Mouse (Mus musculus): Measurements from ENCODE around the gene Bex4. TPM values are rescaled to one million over a fixed set of nuclear protein-coding genes. Genes with fewer than 3 reads are reported as not detected.

Gene Bex4
- polyA plus RNA-seq, 1 experiment: 0.96 TPM

DNA sequence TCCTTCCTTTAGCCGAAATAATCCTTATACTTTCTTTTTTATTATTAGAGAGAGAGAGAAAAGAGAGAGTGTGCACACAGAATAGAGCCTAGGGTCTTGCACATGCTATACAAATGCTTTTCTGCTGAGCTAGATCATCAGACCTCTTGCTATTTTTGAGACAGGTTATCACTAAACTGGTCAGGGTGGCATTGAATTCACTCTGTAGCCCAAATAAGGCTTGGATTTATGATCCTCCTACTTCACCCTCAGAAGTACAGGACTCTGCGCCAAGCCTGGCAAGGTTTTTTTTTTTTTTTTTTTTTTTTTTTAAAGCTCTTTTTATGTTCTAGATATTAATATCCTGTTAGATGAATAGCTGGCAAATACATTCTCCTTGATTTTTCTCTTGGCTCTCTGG, 4.9 kb downstream of the Bex4 start:
- TF ChIP-seq POLR2A (IDR thresholded peaks at IDR 0.05; ENCODE audit: low read depth, low read length) (no peak), CTCF (IDR thresholded peaks at IDR 0.05; ENCODE audit: extremely low read depth, insufficient read depth, insufficient read length, insufficient replicate concordance) (no peak)
- DNase-seq (ENCODE audit: low read depth in 1 of 2, low spot score in 2 of 2): no peak
- 85% methylated on average over 2 of the region's 2 CpGs for WGBS

DNA sequence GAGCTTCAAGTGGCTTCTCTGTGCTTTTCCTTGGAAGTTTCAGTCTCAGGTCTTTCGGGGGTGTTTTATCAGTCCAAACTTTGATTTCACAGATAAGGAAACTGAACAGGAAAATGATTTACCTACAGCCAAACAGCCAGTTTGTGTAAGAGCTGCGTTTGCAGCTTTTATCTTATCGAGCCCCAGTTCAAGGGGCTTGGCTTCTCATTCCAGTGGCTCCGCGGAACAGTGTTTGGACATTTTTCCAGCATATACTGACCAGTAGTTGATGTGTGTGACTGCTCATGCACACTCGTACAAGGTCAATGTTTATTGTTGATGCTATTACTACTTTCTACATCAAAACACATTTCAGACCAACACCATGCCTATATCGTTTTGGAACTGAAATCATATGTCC, 5.4 kb downstream of the Bex4 start:
- no peak for DNase-seq (ENCODE audit: low read depth in 1 of 2, low spot score in 2 of 2)
- H3K4me3 ChIP-seq (ENCODE audit: extremely low read depth, insufficient read depth, insufficient read length): no peak overlapping the region
- 74% methylated on average over 7 of the region's 7 CpGs for WGBS
- H3K27me3 ChIP-seq (ENCODE audit: control insufficient read depth, insufficient read depth, low read length): no peaks in the 10 kb centered on the region
- no peak overlapping the region for H3K27ac ChIP-seq (ENCODE audit: insufficient read depth, low read length)
- no peaks in the 10 kb centered on the region for H3K4me1 ChIP-seq (ENCODE audit: control insufficient read depth, insufficient read depth, insufficient read length)
- H3K36me3 ChIP-seq (ENCODE audit: control insufficient read depth, insufficient read depth, low read length): no peaks in the 10 kb centered on the region
- TF ChIP-seq CTCF (IDR thresholded peaks at IDR 0.05; ENCODE audit: extremely low read depth, insufficient read depth, insufficient read length, insufficient replicate concordance) (no peak), POLR2A (IDR thresholded peaks at IDR 0.05; ENCODE audit: low read depth, low read length) (no peak)

More for the DNA sequence above, 4.9 kb downstream of the Bex4 start:
- Histone ChIP-seq H3K4me3 (ENCODE audit: extremely low read depth, insufficient read depth, insufficient read length) (no peak overlapping the region), H3K4me1 (ENCODE audit: control insufficient read depth, insufficient read depth, insufficient read length) (no peaks in the 10 kb centered on the region), H3K36me3 (ENCODE audit: control insufficient read depth, insufficient read depth, low read length) (no peaks in the 10 kb centered on the region), H3K27ac (ENCODE audit: insufficient read depth, low read length) (no peak overlapping the region), H3K27me3 (ENCODE audit: control insufficient read depth, insufficient read depth, low read length) (no peaks in the 10 kb centered on the region)

DNA sequence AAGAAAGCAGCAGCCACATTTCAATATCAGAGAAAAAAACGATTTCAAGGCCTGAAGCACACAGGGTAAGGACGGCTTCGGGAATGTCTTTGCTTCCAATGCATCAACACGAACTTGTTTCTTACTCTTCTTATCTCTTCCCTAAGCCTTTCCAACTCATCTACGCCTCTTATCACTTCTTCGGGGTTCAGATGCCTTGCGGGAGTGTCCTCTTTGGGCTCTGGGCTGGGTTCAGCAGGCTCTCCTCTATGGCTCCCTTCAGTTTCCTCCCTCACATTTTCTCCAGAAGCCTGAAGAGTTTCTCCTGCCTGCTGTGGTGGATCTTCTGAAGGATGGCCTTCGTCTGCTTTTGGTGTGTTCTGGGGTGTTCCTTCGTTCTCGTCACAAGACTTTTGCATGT, 31.8 kb downstream of the Bex4 start:
- no peaks in the 10 kb centered on the region for H3K36me3 ChIP-seq (ENCODE audit: control insufficient read depth, insufficient read depth, low read length)
- TF ChIP-seq CTCF (IDR thresholded peaks at IDR 0.05; ENCODE audit: extremely low read depth, insufficient read depth, insufficient read length, insufficient replicate concordance): no peak
- H3K4me1 ChIP-seq (ENCODE audit: control insufficient read depth, insufficient read depth, insufficient read length): no peaks in the 10 kb centered on the region
- 82% methylated on average over 10 of the region's 10 CpGs for WGBS
- H3K27me3 ChIP-seq (ENCODE audit: control insufficient read depth, insufficient read depth, low read length): no peaks in the 10 kb centered on the region
- H3K4me3 ChIP-seq (ENCODE audit: extremely low read depth, insufficient read depth, insufficient read length): no peak overlapping the region
- no peak for DNase-seq (ENCODE audit: low read depth in 1 of 2, low spot score in 2 of 2)
- H3K27ac ChIP-seq (ENCODE audit: insufficient read depth, low read length): no peak overlapping the region

DNA sequence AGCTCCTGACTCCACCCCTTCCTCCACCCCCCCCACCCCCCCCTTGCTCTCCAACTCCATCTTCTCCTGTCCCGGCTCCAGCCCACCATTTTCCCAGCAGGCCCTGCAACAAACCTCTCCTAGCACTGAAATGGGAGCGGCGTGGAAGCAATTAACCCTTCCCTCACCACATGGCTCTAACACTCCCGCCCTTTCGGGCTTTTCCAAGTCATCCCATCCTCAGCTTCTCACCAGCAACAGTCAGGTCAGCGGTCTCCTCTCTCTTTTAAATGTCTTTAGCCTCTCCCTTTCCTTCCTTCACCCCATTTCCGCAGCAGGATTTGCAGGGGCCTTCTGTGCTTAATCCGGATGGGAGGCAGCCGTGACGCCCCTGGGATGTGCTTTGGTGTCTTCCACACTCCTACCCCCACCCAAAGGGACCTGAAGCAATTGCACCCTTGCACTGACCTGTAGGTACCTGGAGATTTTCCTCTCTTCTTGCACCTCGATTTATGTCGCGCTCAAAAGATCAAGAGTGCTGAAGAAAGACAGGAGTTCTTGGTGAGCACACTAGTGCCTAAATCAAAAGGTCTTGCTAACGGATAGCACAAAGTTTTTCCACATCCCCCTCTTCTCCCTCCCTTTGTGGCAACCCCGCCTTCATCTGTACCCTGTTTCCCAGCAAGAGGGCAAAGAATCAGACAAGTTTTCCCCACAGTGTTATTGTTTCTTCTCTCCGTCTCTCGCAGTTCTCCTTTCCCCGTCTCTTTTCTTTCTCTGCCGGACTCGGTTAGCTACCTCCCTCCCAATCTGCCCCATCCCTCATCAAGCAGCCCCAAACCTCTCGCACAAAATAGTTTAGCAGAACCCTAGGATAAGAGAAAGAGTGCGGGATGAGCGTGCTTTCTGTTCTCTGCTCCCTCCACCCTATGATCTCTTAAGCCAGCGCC, 32.7 kb downstream of the Bex4 start:
- no peaks in the 10 kb centered on the region for H3K4me1 ChIP-seq (ENCODE audit: control insufficient read depth, insufficient read depth, insufficient read length)
- H3K27ac ChIP-seq (ENCODE audit: insufficient read depth, low read length): 0 out of 2 replicates have a peak overlapping the region, but pooled peaks have one; percentile 8
- peak overlapping the region; percentile 52 for H3K4me3 ChIP-seq (ENCODE audit: extremely low read depth, insufficient read depth, insufficient read length)
- DNase-seq (ENCODE audit: low read depth in 1 of 2, low spot score in 2 of 2): no peak
- TF ChIP-seq POLR2A (IDR thresholded peaks at IDR 0.05; ENCODE audit: low read depth, low read length) (no peak), CTCF (IDR thresholded peaks at IDR 0.05; ENCODE audit: extremely low read depth, insufficient read depth, insufficient read length, insufficient replicate concordance) (no peak)
- H3K36me3 ChIP-seq (ENCODE audit: control insufficient read depth, insufficient read depth, low read length): no peaks in the 10 kb centered on the region
- no peaks in the 10 kb centered on the region for H3K27me3 ChIP-seq (ENCODE audit: control insufficient read depth, insufficient read depth, low read length)
- WGBS: 31% methylated on average over 24 of the region's 24 CpGs

DNA sequence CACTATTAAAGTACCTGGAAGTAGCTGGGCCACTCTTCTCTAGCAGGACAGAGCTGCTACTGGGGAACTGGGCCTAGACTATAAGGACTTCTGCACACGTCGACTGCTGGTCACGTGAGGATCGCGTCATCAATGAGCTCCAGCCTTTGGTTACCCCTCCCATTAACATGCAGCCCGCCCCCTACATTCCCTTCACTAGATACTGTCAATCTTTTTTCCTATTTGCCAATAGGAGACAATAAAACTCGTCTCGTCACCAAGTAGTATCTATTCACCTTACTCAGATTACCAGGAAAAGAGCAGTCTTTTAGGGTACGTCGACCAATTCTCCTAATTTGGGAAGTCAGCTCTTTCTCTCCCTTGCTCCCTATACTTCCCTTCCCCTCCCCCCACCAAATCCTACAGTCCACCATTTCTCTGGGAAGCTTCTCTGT, 33.3 kb downstream of the Bex4 start, which contains the start of gene Tceal8:
Gene Tceal8, minus strand, starts transcription at position 225 of the 434 bp plus-strand sequence.
- peak in 1 of 2 experiments; percentile 21 for DNase-seq (ENCODE audit: low read depth in 1 of 2, low spot score in 2 of 2)
- Histone ChIP-seq H3K4me3 (ENCODE audit: extremely low read depth, insufficient read depth, insufficient read length) (peak within 1 kb of the TSS; percentile 52), H3K36me3 (ENCODE audit: control insufficient read depth, insufficient read depth, low read length) (no peaks in the 10 kb centered on the region), H3K27ac (ENCODE audit: insufficient read depth, low read length) (0 out of 2 replicates have a peak within 1 kb of the TSS, but pooled peaks have one; percentile 8), H3K4me1 (ENCODE audit: control insufficient read depth, insufficient read depth, insufficient read length) (no peaks in the 10 kb centered on the region), H3K27me3 (ENCODE audit: control insufficient read depth, insufficient read depth, low read length) (no peaks in the 10 kb centered on the region)
- 30% methylated on average over 10 of the region's 10 CpGs for WGBS
- TF ChIP-seq CTCF (IDR thresholded peaks at IDR 0.05; ENCODE audit: extremely low read depth, insufficient read depth, insufficient read length, insufficient replicate concordance): no peak
- no peak for TF ChIP-seq POLR2A (IDR thresholded peaks at IDR 0.05; ENCODE audit: low read depth, low read length)

DNA sequence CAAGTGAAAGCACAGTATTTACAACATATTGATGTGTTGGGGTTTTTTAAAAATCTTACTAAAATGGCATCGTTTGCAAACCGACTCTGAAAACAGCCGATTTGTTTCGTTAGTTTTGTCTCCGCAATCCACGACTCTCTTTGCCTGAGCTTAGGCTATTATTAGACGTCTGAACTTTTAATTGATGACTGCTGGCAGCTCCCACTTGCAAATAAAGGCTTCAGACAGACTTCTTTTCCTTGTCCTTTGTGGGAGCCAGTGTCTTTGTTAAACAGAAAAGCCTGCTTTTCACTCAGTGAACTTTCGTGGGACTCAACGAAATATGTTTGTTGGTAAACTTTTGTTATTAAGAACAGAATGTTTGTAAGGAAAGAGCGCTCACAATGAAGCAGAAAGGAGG, 34.0 kb downstream of the Bex4 start:
- DNase-seq (ENCODE audit: low read depth in 1 of 2, low spot score in 2 of 2): no peak
- Histone ChIP-seq H3K27ac (ENCODE audit: insufficient read depth, low read length) (no peak overlapping the region), H3K4me1 (ENCODE audit: control insufficient read depth, insufficient read depth, insufficient read length) (no peaks in the 10 kb centered on the region)

More for the DNA sequence above, 34.0 kb downstream of the Bex4 start:
- Histone ChIP-seq H3K4me3 (ENCODE audit: extremely low read depth, insufficient read depth, insufficient read length) (no peak overlapping the region), H3K36me3 (ENCODE audit: control insufficient read depth, insufficient read depth, low read length) (no peaks in the 10 kb centered on the region), H3K27me3 (ENCODE audit: control insufficient read depth, insufficient read depth, low read length) (no peaks in the 10 kb centered on the region)
- 45% methylated on average over 10 of the region's 10 CpGs for WGBS
- TF ChIP-seq CTCF (IDR thresholded peaks at IDR 0.05; ENCODE audit: extremely low read depth, insufficient read depth, insufficient read length, insufficient replicate concordance) (no peak), POLR2A (IDR thresholded peaks at IDR 0.05; ENCODE audit: low read depth, low read length) (no peak)
